Mouse (Mus musculus): ENCODE measurements around the gene St14.
"Not testable (repeated sequence)": the region's sequence is repeated elsewhere in the genome, so short reads cannot be mapped to it uniquely, and the experiment has no call there.

The St14 gene

GRCm38 (mm10) chr9:31131205-31131968 is at the start of gene St14:
St14 (minus strand) TSS chr9:31131853.
- DNase-seq (ENCODE audit: low spot score), result peak; percentile 85

- no peak for DNase-seq (ENCODE audit: low spot score)
Observed at GRCm38 (mm10) chr9:31177692-31178091, 46.0 kb upstream of the St14 start.

- DNase-seq (ENCODE audit: low spot score), result no peak
Observed at GRCm38 (mm10) chr9:31176379-31177130, 44.9 kb upstream of the St14 start.

GRCm38 (mm10) chr9:31175978-31176377 is 44.3 kb upstream of the St14 start:
- DNase-seq (ENCODE audit: low spot score), result no peak

GRCm38 (mm10) chr9:31175346-31175745 is 43.7 kb upstream of the St14 start:
- no peak for DNase-seq (ENCODE audit: low spot score)

GRCm38 (mm10) chr9:31168356-31169093 is 36.9 kb upstream of the St14 start:
- no peak for DNase-seq (ENCODE audit: low spot score)

- DNase-seq (ENCODE audit: low spot score), result no peak
Observed at GRCm38 (mm10) chr9:31167305-31167704, 35.7 kb upstream of the St14 start.

- not testable (repeated sequence) for DNase-seq (ENCODE audit: low spot score)
Observed at GRCm38 (mm10) chr9:31165505-31165904, 33.9 kb upstream of the St14 start.

- no peak for DNase-seq (ENCODE audit: low spot score)
Observed at GRCm38 (mm10) chr9:31163327-31163726, 31.7 kb upstream of the St14 start.

- DNase-seq (ENCODE audit: low spot score), result no peak
Observed at GRCm38 (mm10) chr9:31162911-31163310, 31.3 kb upstream of the St14 start.

- DNase-seq (ENCODE audit: low spot score), result no peak
Observed at GRCm38 (mm10) chr9:31159910-31160309, 28.3 kb upstream of the St14 start.

GRCm38 (mm10) chr9:31156594-31156993 is 24.9 kb upstream of the St14 start:
- no peak for DNase-seq (ENCODE audit: low spot score)

GRCm38 (mm10) chr9:31151050-31151449 is 19.4 kb upstream of the St14 start:
- DNase-seq (ENCODE audit: low spot score), result no peak

- peak; percentile 28 for DNase-seq (ENCODE audit: low spot score)
Observed at GRCm38 (mm10) chr9:31148135-31148534, 16.5 kb upstream of the St14 start.

GRCm38 (mm10) chr9:31145272-31145925 is 13.7 kb upstream of the St14 start:
- DNase-seq (ENCODE audit: low spot score), result no peak

GRCm38 (mm10) chr9:31142924-31143323 is 11.3 kb upstream of the St14 start:
- DNase-seq (ENCODE audit: low spot score), result no peak

- no peak for DNase-seq (ENCODE audit: low spot score)
Observed at GRCm38 (mm10) chr9:31133131-31133530, 1.5 kb upstream of the St14 start.

- no peak for DNase-seq (ENCODE audit: low spot score)
Observed at GRCm38 (mm10) chr9:31130357-31131204, 1.1 kb downstream of the St14 start.

GRCm38 (mm10) chr9:31129956-31130355 is 1.7 kb downstream of the St14 start:
- DNase-seq (ENCODE audit: low spot score), result no peak

- peak; percentile 46 for DNase-seq (ENCODE audit: low spot score)
Observed at GRCm38 (mm10) chr9:31127876-31128465, 3.7 kb downstream of the St14 start.

- DNase-seq (ENCODE audit: low spot score), result no peak
Observed at GRCm38 (mm10) chr9:31126079-31126478, 5.6 kb downstream of the St14 start.

Data from yolk sac, embryonic 10.5 days (tissue).